Mouse (Mus musculus) frontal cortex, postnatal 10 days (tissue): ENCODE data around the gene Cntn4.

Experiments
- DNase-seq, 2 experiments: peaks; one replicate each; pipeline ENCODE4 v3.0.0; 2022; ENCODE audit warnings: low spot score in 2 of 2, mixed read lengths in 1 of 2

The Cntn4 gene

GRCm38 (mm10) chr6:106458166-106458565 lies 780.7 kb downstream of the Cntn4 start:
- DNase-seq, result no peak

- DNase-seq, result no peak
Measured at GRCm38 (mm10) chr6:106462403-106462802, 784.9 kb downstream of the Cntn4 start.

GRCm38 (mm10) chr6:106463857-106464256 lies 786.4 kb downstream of the Cntn4 start:
- DNase-seq, result no peak

- no peak for DNase-seq
Measured at GRCm38 (mm10) chr6:106465766-106466165, 788.3 kb downstream of the Cntn4 start.

GRCm38 (mm10) chr6:106466267-106467029 lies 789.0 kb downstream of the Cntn4 start:
- no peak for DNase-seq

GRCm38 (mm10) chr6:106471840-106472608 lies 794.6 kb downstream of the Cntn4 start:
- DNase-seq, result no peak

GRCm38 (mm10) chr6:106473871-106474270 lies 796.4 kb downstream of the Cntn4 start:
- no peak for DNase-seq

GRCm38 (mm10) chr6:106481533-106481932 lies 804.1 kb downstream of the Cntn4 start:
- no peak for DNase-seq

- DNase-seq, result no peak
Measured at GRCm38 (mm10) chr6:106496303-106496702, 818.8 kb downstream of the Cntn4 start.

GRCm38 (mm10) chr6:106499166-106499565 lies 821.7 kb downstream of the Cntn4 start:
- no peak for DNase-seq

GRCm38 (mm10) chr6:106503961-106504360 lies 826.5 kb downstream of the Cntn4 start:
- no peak for DNase-seq

GRCm38 (mm10) chr6:106520367-106520766 lies 842.9 kb downstream of the Cntn4 start:
- no peak for DNase-seq

GRCm38 (mm10) chr6:106543500-106543899 lies 866.0 kb downstream of the Cntn4 start:
- DNase-seq, result no peak

- no peak for DNase-seq
Measured at GRCm38 (mm10) chr6:106561649-106562048, 884.2 kb downstream of the Cntn4 start.

- no peak for DNase-seq
Measured at GRCm38 (mm10) chr6:106565316-106565715, 887.9 kb downstream of the Cntn4 start.

GRCm38 (mm10) chr6:106565769-106566459 lies 888.5 kb downstream of the Cntn4 start:
- no peak for DNase-seq

- no peak for DNase-seq
Measured at GRCm38 (mm10) chr6:106566929-106567621, 889.6 kb downstream of the Cntn4 start.

GRCm38 (mm10) chr6:106580124-106580523 lies 902.7 kb downstream of the Cntn4 start:
- DNase-seq, result no peak

- no peak for DNase-seq
Measured at GRCm38 (mm10) chr6:106593756-106594155, 916.3 kb downstream of the Cntn4 start.

- no peak for DNase-seq
Measured at GRCm38 (mm10) chr6:106617081-106617480, 939.6 kb downstream of the Cntn4 start.

- DNase-seq, result no peak
Measured at GRCm38 (mm10) chr6:106621188-106621749, 943.8 kb downstream of the Cntn4 start.
